Mouse (Mus musculus) kidney, embryonic 14.5 days (tissue): ENCODE results near the gene Utp20. TPM values are rescaled to one million over a fixed set of nuclear protein-coding genes. Genes with fewer than 3 reads are reported as not detected.
A peak's percentile ranks its signal among the peaks of the same experiment; 100 is the strongest.

ENCODE experiments used
- ATAC-seq: fragments of 200-750 bp; cut with Nextera tagmentation; 2 replicates; pipeline ENCODE4 v1.8.0; 2017; ENCODE audit warnings: moderate number of reproducible peaks, mild to moderate bottlenecking, moderate TSS enrichment, moderate library complexity; ENCODE audit not compliant: low FRiP score, low TSS enrichment
- H3K27ac ChIP-seq: fragments of 300-500 bp; sonication (generic); 2 replicates; pipeline ENCODE4 v1.5.1; 2014; ENCODE audit warnings: low read depth, mild to moderate bottlenecking, low read length, moderate library complexity, mixed read lengths
- H3K27me3 ChIP-seq: fragments of 300-500 bp; sonication (generic); 2 replicates; pipeline ENCODE4 v1.6.1; 2014; ENCODE audit warnings: mild to moderate bottlenecking, low read length; ENCODE audit not compliant: control insufficient read depth, insufficient read depth
- H3K36me3 ChIP-seq: fragments of 300-500 bp; sonication (generic); 2 replicates; pipeline ENCODE4 v1.6.1; 2014; ENCODE audit warnings: low read length, mixed read lengths; ENCODE audit not compliant: control insufficient read depth, insufficient read depth
- H3K4me1 ChIP-seq: fragments of 300-500 bp; sonication (generic); 2 replicates; pipeline ENCODE4 v1.6.1; 2014; ENCODE audit warnings: low read length, mixed read lengths; ENCODE audit not compliant: control insufficient read depth, insufficient read depth
- H3K4me2 ChIP-seq: fragments of 300-500 bp; sonication (generic); replicated peaks from 2 replicates; pipeline ENCODE4 v1.6.1; 2014; ENCODE audit warnings: low read depth, mild to moderate bottlenecking, low read length
- H3K4me3 ChIP-seq: fragments of 300-500 bp; sonication (generic); 2 replicates; pipeline ENCODE4 v1.5.1; 2014; ENCODE audit warnings: mild to moderate bottlenecking, low read length
- H3K9ac ChIP-seq: fragments of 300-500 bp; sonication (generic); 2 replicates; pipeline ENCODE4 v1.6.1; 2014; ENCODE audit warnings: low read depth, mild to moderate bottlenecking, low read length, moderate library complexity
- H3K9me3 ChIP-seq: fragments of 300-500 bp; sonication (generic); 2 replicates; pipeline ENCODE4 v1.6.1; 2016; ENCODE audit warnings: low read length; ENCODE audit not compliant: control insufficient read depth
- WGBS: fragments of 180-500 bp; shearing (Covaris S2); extraction: QIAGEN DNeasy Blood & Tissue Kit; methylation state at CpG from one replicate; pipeline ENCODE4 v1.1.7; 2014; 5-methylcytosine and 5-hydroxymethylcytosine counted together
- polyA plus RNA-seq: library from polyadenylated mRNA; unstranded; fragments of >200 nt; fragmentation: Nextera tagmentation; extraction: Ambion mirVana; gene quantifications from 2 replicates; pipeline ENCODE4 v1.2.1, GENCODE M21; 2014

The Utp20 gene
- 20.4 and 29.9 TPM in 2 replicates for polyA plus RNA-seq

DNA sequence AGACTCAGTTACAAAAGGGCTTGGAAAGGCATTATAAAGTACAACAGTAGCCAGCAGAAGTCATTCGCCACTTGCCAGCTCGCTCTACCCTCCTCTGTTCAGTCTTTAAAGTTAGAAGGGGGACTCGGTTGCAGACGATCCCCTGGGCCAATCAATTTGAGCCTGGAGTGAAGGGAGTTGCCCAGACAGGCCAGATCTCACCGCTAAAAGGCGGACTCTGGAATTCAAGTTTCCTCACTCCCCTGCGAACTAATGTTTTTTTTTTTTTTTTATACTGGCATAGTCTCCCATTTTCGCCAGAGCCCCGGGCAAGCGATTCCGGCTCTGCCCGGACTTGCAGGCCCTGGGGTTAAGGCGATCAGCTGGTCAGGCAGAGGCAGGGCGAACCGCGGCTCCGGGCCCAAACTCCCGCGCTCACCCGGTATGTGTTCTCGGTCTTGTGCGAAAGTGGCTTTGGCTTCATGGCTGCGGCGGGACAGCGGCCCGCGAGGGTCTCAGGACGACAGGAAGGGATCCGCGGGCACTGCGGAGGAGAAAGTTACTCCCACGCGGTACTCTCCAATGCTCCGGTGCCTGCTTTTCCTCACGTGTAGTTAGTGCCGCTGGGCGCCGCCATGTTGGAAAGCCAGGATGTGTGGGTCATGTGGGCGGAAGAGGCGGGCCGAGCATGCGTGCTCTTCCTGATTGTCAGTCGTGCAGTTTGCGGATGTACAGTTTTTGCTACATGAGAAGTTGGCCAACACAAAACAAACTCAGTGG is at the start of gene Utp20:
Gene Utp20, minus strand, starts transcription at position 617 of the 759 bp plus-strand sequence.
- Histone ChIP-seq H3K9me3 (no peaks in the 10 kb centered on the region), H3K27ac (peak within 1 kb of the TSS; percentile 48; the same call in 1 of the 2 replicates), H3K36me3 (peaks cover 23% of the 10 kb centered on the region), H3K4me3 (peak within 1 kb of the TSS; percentile 85), H3K27me3 (no peaks in the 10 kb centered on the region), H3K9ac (peak within 1 kb of the TSS; percentile 64), H3K4me1 (0 out of 2 replicates have a peak, but pooled peaks cover 5% of the 10 kb centered on the region), H3K4me2 (peak within 1 kb of the TSS; percentile 71)
- ATAC-seq: peak; percentile 99
- under 1% methylated on average over 44 of the region's 44 CpGs for WGBS

DNA sequence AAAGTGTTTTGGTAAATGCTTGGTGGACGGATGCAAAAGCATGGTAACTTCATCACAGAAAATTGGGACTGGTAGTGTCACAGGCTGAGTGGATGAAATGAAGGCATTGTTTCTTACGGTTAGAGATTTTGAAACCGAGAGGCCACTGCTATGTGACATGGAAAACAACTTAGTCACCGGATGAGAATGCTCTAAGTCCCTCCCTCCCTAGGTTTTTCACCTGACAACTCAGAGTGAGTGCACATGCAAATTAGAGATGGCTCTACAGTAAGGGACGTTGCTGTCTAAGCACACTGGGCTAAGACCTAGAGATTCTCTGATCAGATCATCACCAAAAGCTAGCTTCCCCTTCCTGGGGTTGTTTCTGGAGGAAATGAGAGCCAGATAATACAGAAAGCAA is 48.3 kb upstream of the Utp20 start:
- H3K27ac ChIP-seq: no peak overlapping the region
- H3K27me3 ChIP-seq: no peaks in the 10 kb centered on the region
- no peaks in the 10 kb centered on the region for H3K9me3 ChIP-seq
- H3K4me3 ChIP-seq: no peak overlapping the region
- no peak overlapping the region for H3K9ac ChIP-seq
- H3K4me1 ChIP-seq: no peaks in the 10 kb centered on the region
- H3K36me3 ChIP-seq: no peaks in the 10 kb centered on the region
- no peak for ATAC-seq
- no peak overlapping the region for H3K4me2 ChIP-seq
- WGBS: 75% methylated on average over 5 of the region's 5 CpGs

DNA sequence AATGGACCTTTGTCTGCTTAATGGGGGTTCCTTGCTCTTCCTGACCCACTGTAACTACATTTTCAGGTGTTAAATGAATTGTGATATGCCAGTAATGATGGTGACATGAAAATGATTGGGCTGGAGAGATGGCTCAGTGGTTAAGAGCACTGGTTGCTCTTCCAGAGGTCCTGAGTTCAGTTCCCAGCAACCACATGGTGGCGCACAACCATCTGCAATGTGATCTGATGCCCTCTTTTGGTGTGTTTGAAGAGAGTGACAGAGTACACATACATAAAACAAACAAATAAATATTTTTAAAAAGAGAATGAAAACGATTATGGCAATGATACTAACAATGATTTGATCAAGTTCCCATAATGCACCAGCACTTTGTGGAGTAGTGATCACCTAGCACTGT is 39.4 kb upstream of the Utp20 start:
- H3K4me2 ChIP-seq: no peak overlapping the region
- no peaks in the 10 kb centered on the region for H3K27me3 ChIP-seq
- no peak for ATAC-seq
- no peak overlapping the region for H3K9ac ChIP-seq
- no peaks in the 10 kb centered on the region for H3K36me3 ChIP-seq
- no peak overlapping the region for H3K4me3 ChIP-seq
- H3K9me3 ChIP-seq: no peaks in the 10 kb centered on the region
- 58% methylated on average over 2 of the region's 2 CpGs for WGBS
- H3K27ac ChIP-seq: no peak overlapping the region
- no peaks in the 10 kb centered on the region for H3K4me1 ChIP-seq

GRCm38 (mm10) chr10:88862293-88862692 is 35.7 kb upstream of the Utp20 start:
- Histone ChIP-seq H3K4me2 (no peak overlapping the region), H3K27ac (no peak overlapping the region), H3K27me3 (no peaks in the 10 kb centered on the region), H3K9ac (no peak overlapping the region), H3K4me1 (no peaks in the 10 kb centered on the region), H3K9me3 (no peaks in the 10 kb centered on the region), H3K4me3 (no peak overlapping the region), H3K36me3 (no peaks in the 10 kb centered on the region)
- 71% methylated on average over 5 of the region's 5 CpGs for WGBS
- no peak for ATAC-seq

DNA sequence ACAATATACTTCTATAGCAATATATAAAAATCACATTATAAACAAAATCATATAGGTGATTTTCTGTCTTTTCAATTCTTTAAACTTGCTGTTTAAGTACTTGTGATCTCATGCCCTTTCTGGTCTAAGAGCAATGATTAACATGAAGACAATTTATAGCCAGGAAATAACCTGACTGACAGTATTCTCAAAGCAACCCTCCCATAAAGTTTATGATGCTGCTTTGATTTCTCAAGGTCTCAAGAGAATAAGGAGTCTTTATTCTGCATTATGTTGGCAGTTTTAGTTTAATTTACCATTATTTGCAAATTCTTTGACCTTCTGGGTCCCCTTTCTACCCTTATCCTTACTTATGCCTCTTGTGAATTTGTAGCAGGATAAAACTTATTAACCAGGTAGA is 34.8 kb upstream of the Utp20 start:
- Histone ChIP-seq H3K36me3 (no peaks in the 10 kb centered on the region), H3K27me3 (no peaks in the 10 kb centered on the region), H3K4me2 (no peak overlapping the region), H3K4me3 (no peak overlapping the region), H3K4me1 (no peaks in the 10 kb centered on the region), H3K9me3 (no peaks in the 10 kb centered on the region), H3K9ac (no peak overlapping the region), H3K27ac (no peak overlapping the region)
- no peak for ATAC-seq

- no peak overlapping the region for H3K27ac ChIP-seq
- 62% methylated on average over 3 of the region's 3 CpGs for WGBS
These were observed 34.3 kb upstream of the Utp20 start for GRCm38 (mm10) chr10:88860911-88861310.

DNA sequence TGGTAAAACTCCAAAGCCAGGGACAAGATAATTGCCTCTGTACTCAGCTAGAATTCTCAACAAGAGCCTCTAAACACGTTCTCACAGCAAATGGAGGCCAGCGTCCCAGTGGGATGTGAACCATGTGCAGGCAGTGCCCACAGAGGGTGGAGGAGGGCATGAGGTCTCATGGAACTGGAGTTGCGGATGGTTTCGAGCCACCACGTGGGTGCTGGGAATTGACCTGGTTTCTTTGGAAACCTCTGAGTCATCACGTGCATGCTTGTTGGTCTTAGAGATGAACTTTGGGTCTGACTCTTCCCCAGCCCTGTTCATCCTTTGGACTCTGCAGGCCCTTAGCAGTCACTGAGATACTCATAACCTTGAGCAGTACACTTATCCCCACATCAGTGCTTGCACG is 26.7 kb upstream of the Utp20 start:
- no peak overlapping the region for H3K9ac ChIP-seq
- 89% methylated on average over 7 of the region's 7 CpGs for WGBS
- ATAC-seq: no peak
- H3K4me1 ChIP-seq: no peaks in the 10 kb centered on the region
- H3K27me3 ChIP-seq: no peaks in the 10 kb centered on the region
- no peak overlapping the region for H3K4me2 ChIP-seq
- no peaks in the 10 kb centered on the region for H3K9me3 ChIP-seq
- no peak overlapping the region for H3K4me3 ChIP-seq
- no peak overlapping the region for H3K27ac ChIP-seq
- H3K36me3 ChIP-seq: no peaks in the 10 kb centered on the region

More at GRCm38 (mm10) chr10:88860911-88861310, 34.3 kb upstream of the Utp20 start:
- H3K4me2 ChIP-seq: no peak overlapping the region
- H3K4me1 ChIP-seq: no peaks in the 10 kb centered on the region
- no peaks in the 10 kb centered on the region for H3K27me3 ChIP-seq
- H3K9ac ChIP-seq: no peak overlapping the region
- no peak overlapping the region for H3K4me3 ChIP-seq
- ATAC-seq: no peak
- no peaks in the 10 kb centered on the region for H3K36me3 ChIP-seq
- no peaks in the 10 kb centered on the region for H3K9me3 ChIP-seq

DNA sequence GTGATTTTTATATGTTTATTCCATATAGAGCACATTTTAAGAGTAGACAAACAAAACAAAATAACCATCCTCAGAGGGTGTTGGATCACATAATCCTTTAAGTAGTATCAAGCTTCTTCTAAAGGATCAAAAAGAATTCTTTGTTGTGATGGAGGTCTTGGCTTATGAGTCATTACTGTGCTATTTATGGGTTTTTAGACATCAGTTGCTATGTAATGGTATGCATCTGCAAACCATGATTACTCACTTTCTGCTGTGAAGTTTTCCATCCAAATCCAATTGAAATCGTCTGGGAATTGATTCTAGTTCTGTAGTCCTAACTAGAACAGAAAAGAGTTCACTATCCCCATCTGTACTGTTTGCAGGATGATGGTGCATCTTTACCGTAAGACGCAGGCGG is 23.4 kb upstream of the Utp20 start:
- 88% methylated on average over 4 of the region's 4 CpGs for WGBS
- H3K27ac ChIP-seq: no peak overlapping the region
- no peaks in the 10 kb centered on the region for H3K36me3 ChIP-seq
- H3K9me3 ChIP-seq: no peaks in the 10 kb centered on the region
- no peak for ATAC-seq
- no peak overlapping the region for H3K9ac ChIP-seq
- no peaks in the 10 kb centered on the region for H3K4me1 ChIP-seq
- H3K4me3 ChIP-seq: no peak overlapping the region
- H3K27me3 ChIP-seq: no peaks in the 10 kb centered on the region
- no peak overlapping the region for H3K4me2 ChIP-seq

- 34% methylated on average over 7 of the region's 7 CpGs for WGBS
- ATAC-seq: peak; percentile 20; the same call in 1 of the 2 replicates
- H3K4me1 ChIP-seq: no peaks in the 10 kb centered on the region
These were observed 22.4 kb upstream of the Utp20 start for GRCm38 (mm10) chr10:88848876-88849476.

More at GRCm38 (mm10) chr10:88848876-88849476, 22.4 kb upstream of the Utp20 start:
- Histone ChIP-seq H3K36me3 (no peaks in the 10 kb centered on the region), H3K27me3 (no peaks in the 10 kb centered on the region), H3K27ac (no peak overlapping the region), H3K4me3 (no peak overlapping the region), H3K9me3 (no peaks in the 10 kb centered on the region), H3K4me2 (no peak overlapping the region), H3K9ac (no peak overlapping the region)
